Mouse (Mus musculus) bone marrow macrophage, adult 2 months (primary cell): ENCODE data around the gene Gpr1.

Experiments
- CTCF ChIP-seq: IDR thresholded peaks from 2 replicates; pipeline ENCODE4 v1.5.1; 2012; ENCODE audit warnings: low read depth, mild to moderate bottlenecking, low read length, moderate library complexity
- POLR2A ChIP-seq: IDR thresholded peaks from 2 replicates; pipeline ENCODE4 v1.6.1; 2012; ENCODE audit warnings: mild to moderate bottlenecking, low read depth, low read length, borderline replicate concordance

GRCm38 (mm10) chr1:63263671-63264070, 49.3 kb upstream of the Gpr1 start:
- TF ChIP-seq CTCF (no peak), POLR2A (no peak)
